Mouse (Mus musculus) kidney, adult 2 months (tissue): ENCODE measurements around the gene Ppp2r5c. TPM values are rescaled to one million over a fixed set of nuclear protein-coding genes. Genes with fewer than 3 reads are reported as not detected.

Experiments used
- DNase-seq: peaks from one replicate; pipeline ENCODE4 v3.0.0; 2021
- H3K27ac ChIP-seq: fragments of 200-500 bp; 2 replicates; pipeline ENCODE4 v1.5.1; 2012; ENCODE audit warnings: low read depth, low read length, control low read depth, inconsistent platforms; ENCODE audit not compliant: insufficient read depth
- H3K27me3 ChIP-seq: fragments of 200-500 bp; replicated peaks from 2 replicates; pipeline ENCODE4 v1.6.1; 2012; ENCODE audit warnings: mild to moderate bottlenecking, moderate library complexity, low read length, inconsistent platforms; ENCODE audit not compliant: control insufficient read depth, insufficient read depth
- H3K36me3 ChIP-seq: fragments of 200-500 bp; 2 replicates; pipeline ENCODE4 v1.6.1; 2012; ENCODE audit warnings: mild to moderate bottlenecking, moderate library complexity, low read length, inconsistent platforms; ENCODE audit not compliant: control insufficient read depth, insufficient read depth
- H3K4me1 ChIP-seq: fragments of 200-500 bp; 2 replicates; pipeline ENCODE4 v1.6.1; 2011; ENCODE audit warnings: low read length; ENCODE audit not compliant: control insufficient read depth, insufficient read depth
- H3K4me3 ChIP-seq: fragments of 200-500 bp; 2 replicates; pipeline ENCODE4 v1.5.1; 2011; ENCODE audit warnings: mild to moderate bottlenecking, low read depth, low read length, control low read depth; ENCODE audit not compliant: insufficient read depth
- CTCF ChIP-seq: fragments of 200-500 bp; conservative IDR thresholded peaks from 2 replicates; pipeline ENCODE4 v1.5.1; 2011; ENCODE audit warnings: low read depth, mild to moderate bottlenecking, control low read depth, low read length, moderate library complexity, mixed read lengths; ENCODE audit not compliant: insufficient read depth, insufficient read length
- POLR2A ChIP-seq: fragments of 200-500 bp; IDR thresholded peaks from one replicate; pipeline ENCODE4 v1.6.1; 2011; ENCODE audit warnings: low read depth, low read length, control low read depth
- WGBS: fragments of 180-500 bp; shearing (Covaris S2); methylation state at CpG from one replicate; pipeline ENCODE4 v1.1.7; 2018; 5-methylcytosine and 5-hydroxymethylcytosine counted together
- polyA plus RNA-seq: library from polyadenylated mRNA; depleted of rRNA; stranded (reverse); fragments of >200 nt; gene quantifications from 2 replicates; pipeline ENCODE4 v1.2.3, GENCODE M21; 2012

The Ppp2r5c gene
- polyA plus RNA-seq, 1 experiment = 41.3 TPM

DNA sequence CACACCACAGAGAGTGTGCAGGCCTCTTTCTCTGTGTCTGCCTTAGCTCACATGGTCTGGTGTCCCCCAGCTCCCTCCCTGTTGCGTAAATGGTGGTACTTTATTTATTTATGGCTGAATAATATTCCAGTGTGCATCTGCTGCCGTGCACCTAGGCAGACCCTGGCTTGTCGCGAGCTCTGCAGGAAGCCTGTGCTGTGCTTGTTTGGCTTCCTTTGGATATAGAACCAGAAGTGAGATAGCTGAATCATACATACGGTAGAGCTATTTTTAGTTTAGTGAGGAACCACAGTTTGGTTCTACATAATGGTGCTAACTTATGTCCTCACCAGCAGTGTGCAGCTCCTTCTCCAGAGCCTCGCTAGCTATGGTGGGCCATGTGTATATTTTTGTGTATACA is 11.7 kb downstream of the Ppp2r5c start:
- no peaks in the 10 kb centered on the region for H3K27me3 ChIP-seq
- 89% methylated on average over 6 of the region's 6 CpGs for WGBS
- TF ChIP-seq CTCF (no peak), POLR2A (no peak)
- no peak overlapping the region for H3K4me3 ChIP-seq
- H3K36me3 ChIP-seq = no peaks in the 10 kb centered on the region
- H3K4me1 ChIP-seq = no peaks in the 10 kb centered on the region
- DNase-seq = no peak
- H3K27ac ChIP-seq = no peak overlapping the region

DNA sequence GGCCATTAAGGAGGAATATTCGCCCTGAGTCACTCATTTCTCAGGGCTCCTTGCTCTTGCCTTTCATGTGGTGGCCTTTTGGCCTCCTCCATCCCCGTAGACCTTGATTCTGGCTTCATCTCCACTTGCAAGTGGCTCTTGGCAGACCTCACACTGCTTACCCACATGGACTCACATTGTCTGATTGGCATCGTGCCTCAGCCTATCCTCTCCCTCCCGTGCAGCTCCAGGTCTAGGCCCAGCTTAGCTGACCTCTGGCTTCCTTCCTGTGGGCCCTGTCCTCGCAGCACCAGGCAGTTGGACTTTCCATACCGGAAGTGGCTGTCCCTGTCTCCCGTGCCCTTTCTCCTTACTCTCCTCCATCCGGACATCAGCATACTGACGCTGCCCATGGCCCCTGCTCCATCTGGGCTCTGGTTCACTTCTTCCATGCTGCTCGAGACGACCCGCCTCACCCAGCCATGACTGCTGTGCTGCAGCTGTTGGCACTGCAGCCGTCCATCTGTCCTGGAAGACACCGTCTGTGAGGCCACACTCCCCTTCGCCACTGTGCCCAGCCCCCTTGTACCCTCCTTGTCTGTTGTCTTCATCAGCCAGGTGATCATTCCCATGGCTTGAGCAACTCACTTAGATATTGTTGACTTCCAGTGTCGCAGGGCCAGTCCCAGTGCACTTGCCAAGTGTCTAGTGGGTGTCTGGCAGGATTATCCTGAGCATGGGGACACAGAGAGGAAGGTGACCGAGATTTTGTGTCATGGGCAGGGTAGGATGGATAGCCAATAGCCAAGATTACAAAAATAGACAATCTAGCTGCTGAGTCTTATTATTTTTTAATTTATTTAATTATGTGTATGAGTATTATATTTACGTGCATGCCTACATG is 13.7 kb downstream of the Ppp2r5c start:
- no peaks in the 10 kb centered on the region for H3K36me3 ChIP-seq
- no peak overlapping the region for H3K27ac ChIP-seq
- no peak overlapping the region for H3K4me3 ChIP-seq
- TF ChIP-seq CTCF (no peak), POLR2A (no peak)
- H3K4me1 ChIP-seq = no peaks in the 10 kb centered on the region
- DNase-seq = peak; percentile 89
- WGBS = 44% methylated on average over 18 of the region's 18 CpGs
- no peaks in the 10 kb centered on the region for H3K27me3 ChIP-seq

GRCm38 (mm10) chr12:110463711-110464110 is 16.8 kb downstream of the Ppp2r5c start:
- H3K27me3 ChIP-seq = no peaks in the 10 kb centered on the region
- no peaks in the 10 kb centered on the region for H3K4me1 ChIP-seq
- no peak overlapping the region for H3K27ac ChIP-seq
- DNase-seq = no peak
- TF ChIP-seq POLR2A (no peak), CTCF (no peak)
- WGBS = 72% methylated on average over 8 of the region's 8 CpGs
- no peak overlapping the region for H3K4me3 ChIP-seq
- no peaks in the 10 kb centered on the region for H3K36me3 ChIP-seq

DNA sequence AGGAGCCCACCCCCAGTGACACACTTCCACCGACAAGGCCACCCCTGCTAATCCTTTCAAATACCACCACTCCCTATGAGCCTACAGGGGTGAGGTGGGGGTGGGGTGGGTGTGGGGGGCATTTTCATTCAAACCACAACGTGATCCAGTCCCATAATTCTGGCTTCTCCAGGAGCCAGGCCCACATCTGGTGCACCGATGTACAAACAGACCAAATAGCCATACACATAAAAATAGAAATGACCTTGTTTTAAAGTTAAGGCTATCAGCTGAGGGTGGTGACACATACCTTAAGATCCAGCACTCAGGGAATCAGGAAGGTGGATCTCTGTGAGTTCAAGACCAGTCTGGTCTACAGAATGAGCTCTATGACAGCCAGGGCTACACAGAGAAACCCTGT is 24.5 kb downstream of the Ppp2r5c start:
- H3K4me1 ChIP-seq = no peaks in the 10 kb centered on the region
- TF ChIP-seq CTCF (no peak), POLR2A (no peak)
- 84% methylated on average over 3 of the region's 3 CpGs for WGBS
- H3K27ac ChIP-seq = no peak overlapping the region
- no peak for DNase-seq
- no peaks in the 10 kb centered on the region for H3K27me3 ChIP-seq
- no peak overlapping the region for H3K4me3 ChIP-seq
- H3K36me3 ChIP-seq = no peaks in the 10 kb centered on the region

- no peaks in the 10 kb centered on the region for H3K27me3 ChIP-seq
- H3K4me3 ChIP-seq = no peak overlapping the region
- H3K36me3 ChIP-seq = no peaks in the 10 kb centered on the region
- TF ChIP-seq POLR2A = no peak
- TF ChIP-seq CTCF = no peak
- 80% methylated on average over 3 of the region's 3 CpGs for WGBS
- H3K4me1 ChIP-seq = no peaks in the 10 kb centered on the region
- H3K27ac ChIP-seq = no peak overlapping the region
- DNase-seq = no peak
These were observed 25.3 kb downstream of the Ppp2r5c start for GRCm38 (mm10) chr12:110472247-110472646.

DNA sequence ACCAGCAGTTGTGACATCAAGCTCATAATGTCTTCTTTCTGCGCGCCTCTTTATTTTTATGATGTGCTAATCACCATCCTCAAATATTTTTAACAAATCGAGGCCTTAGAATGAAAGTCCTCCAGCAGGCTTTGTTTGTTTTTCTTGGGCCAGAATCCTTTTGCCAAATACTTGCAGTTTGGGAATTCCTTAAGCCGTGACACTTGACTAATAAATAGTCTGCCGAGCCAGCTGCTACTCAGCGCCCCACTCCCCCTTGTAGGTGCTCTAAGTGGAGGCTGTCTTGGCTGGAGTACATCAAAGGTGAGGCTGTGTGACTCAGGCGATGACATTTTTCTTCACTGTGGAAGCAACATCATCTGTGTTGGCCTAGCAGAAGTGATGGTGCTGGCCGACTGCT is 27.6 kb downstream of the Ppp2r5c start:
- Histone ChIP-seq H3K36me3 (no peaks in the 10 kb centered on the region), H3K27me3 (no peaks in the 10 kb centered on the region), H3K27ac (no peak overlapping the region), H3K4me1 (no peaks in the 10 kb centered on the region), H3K4me3 (no peak overlapping the region)
- 55% methylated on average over 8 of the region's 8 CpGs for WGBS
- peak; percentile 19 for DNase-seq
- TF ChIP-seq POLR2A (no peak), CTCF (no peak)

GRCm38 (mm10) chr12:110476561-110476960 is 29.6 kb downstream of the Ppp2r5c start:
- Histone ChIP-seq H3K4me3 (no peak overlapping the region), H3K36me3 (no peaks in the 10 kb centered on the region), H3K4me1 (no peaks in the 10 kb centered on the region), H3K27me3 (no peaks in the 10 kb centered on the region), H3K27ac (no peak overlapping the region)
- WGBS = 73% methylated on average over 9 of the region's 9 CpGs
- no peak for TF ChIP-seq CTCF
- no peak for TF ChIP-seq POLR2A
- no peak for DNase-seq
